Comparison of ENCODE assay signal across 24 mouse cellular contexts in genomic region chr10:117770286-117771130, GRCm38 (mm10). TPM values are rescaled to one million over a fixed set of nuclear protein-coding genes. Genes with fewer than 3 reads are reported as not detected.
DNase-seq lines count a peak whose midpoint lies in the region; ATAC-seq and TF ChIP-seq lines count a peak whose summit lies in the region.
"Had no signal": no experiment of that assay in that cellular context is flagged by ENCODE, and none has a peak within 500 bp of the region (broad histone marks: within the 10 kb centered on the region; RNA-seq: fewer than 3 reads in every experiment).

No protein-coding gene starts in this region.

- DNase-seq in midbrain, embryonic 11.5 days (ENCODE audit: low spot score, missing footprints) = peak; percentile 80
- DNase-seq in midbrain, postnatal 0 days (ENCODE audit: low spot score) = no peak
- DNase-seq in adipocyte (ENCODE audit: low spot score) = peak; percentile 96
- no peak for DNase-seq in layer of hippocampus, postnatal 25 days (ENCODE audit: extremely low spot score in 1 of 2, low spot score in 1 of 2)
- DNase-seq: adrenal gland, adult 8-10 months; adrenal gland, postnatal 14 days; adrenal gland, postnatal 36 days; B cell, adult 2 months; cerebellum, adult 11-12 months; cerebellum, adult 8-10 months; cerebellum, adult 9-11 months; cerebellum, postnatal 14 days; cerebellum, postnatal 36 days; embryo, embryonic 11 days; forebrain, postnatal 0 days had no signal

- no peak for ATAC-seq in midbrain, embryonic 11.5 days (ENCODE audit: low FRiP score)
- ATAC-seq in midbrain, postnatal 0 days (ENCODE audit: low FRiP score) = no peak
- ATAC-seq in activated CD4-positive, CD25-positive, alpha-beta regulatory T cell, adult 4 months = no peak
- ATAC-seq: CD4-positive, CD25-positive, alpha-beta regulatory T cell, adult 4 months; forebrain, embryonic 13.5 days; forebrain, embryonic 15.5 days; forebrain, postnatal 0 days; Patski had no signal

- H3K9ac ChIP-seq in midbrain, embryonic 11.5 days (ENCODE audit: low read length) = no peak overlapping the region
- H3K9ac ChIP-seq in midbrain, postnatal 0 days (replicated peaks; ENCODE audit: low read length, poor library complexity, severe bottlenecking) = no peak overlapping the region
- H3K9ac ChIP-seq: embryonic facial prominence, embryonic 13.5 days; embryonic facial prominence, embryonic 15.5 days; forebrain, embryonic 13.5 days; forebrain, embryonic 15.5 days; forebrain, postnatal 0 days had no signal

- H3K4me1 ChIP-seq in midbrain, embryonic 11.5 days (ENCODE audit: control insufficient read depth, insufficient read depth, low read length) = no peaks in the 10 kb centered on the region
- no peaks in the 10 kb centered on the region for H3K4me1 ChIP-seq in midbrain, postnatal 0 days (ENCODE audit: insufficient read depth, low read length)
- H3K4me1 ChIP-seq: embryonic facial prominence, embryonic 13.5 days; embryonic facial prominence, embryonic 15.5 days; forebrain, embryonic 13.5 days; forebrain, embryonic 15.5 days had no signal

- H3K27ac ChIP-seq in midbrain, embryonic 11.5 days (ENCODE audit: low read depth, low read length) = no peak overlapping the region
- no peak overlapping the region for H3K27ac ChIP-seq in midbrain, postnatal 0 days (ENCODE audit: low read depth, low read length)
- H3K27ac ChIP-seq: embryonic facial prominence, embryonic 13.5 days; embryonic facial prominence, embryonic 15.5 days; forebrain, embryonic 13.5 days; forebrain, embryonic 15.5 days had no signal

- no peaks in the 10 kb centered on the region for H3K9me3 ChIP-seq in midbrain, embryonic 11.5 days (ENCODE audit: control insufficient read depth, low read length)
- H3K9me3 ChIP-seq in midbrain, postnatal 0 days (ENCODE audit: low read length) = no peaks in the 10 kb centered on the region
- H3K9me3 ChIP-seq: embryonic facial prominence, embryonic 13.5 days; embryonic facial prominence, embryonic 15.5 days; forebrain, embryonic 13.5 days; forebrain, embryonic 15.5 days; G1E had no signal

- H3K4me3 ChIP-seq in midbrain, embryonic 11.5 days (ENCODE audit: low read depth, low read length) = no peak overlapping the region
- no peak overlapping the region for H3K4me3 ChIP-seq in midbrain, postnatal 0 days (ENCODE audit: low read depth, low read length)
- H3K4me3 ChIP-seq: embryonic facial prominence, embryonic 13.5 days; embryonic facial prominence, embryonic 15.5 days; forebrain, embryonic 13.5 days; forebrain, embryonic 15.5 days had no signal

- H3K4me2 ChIP-seq in midbrain, embryonic 11.5 days = no peak overlapping the region
- no peak overlapping the region for H3K4me2 ChIP-seq in midbrain, postnatal 0 days (ENCODE audit: low read depth, low read length, poor library complexity, severe bottlenecking)
- H3K4me2 ChIP-seq: embryonic facial prominence, embryonic 13.5 days; embryonic facial prominence, embryonic 15.5 days; forebrain, embryonic 13.5 days; forebrain, embryonic 15.5 days had no signal

- WGBS in midbrain, embryonic 11.5 days = 93% methylated on average over 18 of the region's 18 CpGs
- 94% methylated on average over 18 of the region's 18 CpGs for WGBS in midbrain, postnatal 0 days

- TF ChIP-seq CTCF in midbrain, postnatal 0 days (IDR thresholded peaks at IDR 0.05) = no peak

- peaks cover 35% of the 10 kb centered on the region; the same call in 1 of the 2 replicates for H3K36me3 ChIP-seq in midbrain, embryonic 11.5 days (ENCODE audit: control insufficient read depth, insufficient read depth, low read length)
- H3K36me3 ChIP-seq in midbrain, postnatal 0 days (ENCODE audit: insufficient read depth, low read length) = peaks cover 51% of the 10 kb centered on the region

- H3K27me3 ChIP-seq in midbrain, embryonic 11.5 days (ENCODE audit: control insufficient read depth, insufficient read depth, low read length) = no peaks in the 10 kb centered on the region
- no peaks in the 10 kb centered on the region for H3K27me3 ChIP-seq in midbrain, postnatal 0 days (ENCODE audit: insufficient read depth, low read length)
- H3K27me3 ChIP-seq: CH12.LX; embryonic facial prominence, embryonic 13.5 days; embryonic facial prominence, embryonic 15.5 days; forebrain, embryonic 13.5 days; forebrain, embryonic 15.5 days; Patski had no signal

RNA-seq across cellular contexts. Expression of gene Nup107, which starts 22.0 kb away (rescaled TPM):
- 95.1 and 99.0 TPM in 2 replicates for polyA plus RNA-seq in midbrain, embryonic 11.5 days (2014; fragmentation: Nextera tagmentation; extraction: Ambion mirVana)
- total RNA-seq in midbrain, postnatal 0 days (2014; rRNA removed) = 14.0 and 26.9 TPM in 2 replicates
- 16.7 and 17.5 TPM in 2 replicates for polyA plus RNA-seq in midbrain, postnatal 0 days (2015; fragmentation: Nextera tagmentation; extraction: Ambion mirVana)
- 10 to 100 TPM; 17.6 to 20.4 TPM for total RNA-seq in layer of hippocampus, postnatal 25 days (2021)
- 10 to 100 TPM; 45.3 to 51.8 TPM for polyA plus RNA-seq in activated CD4-positive, CD25-positive, alpha-beta regulatory T cell, adult 4 months (2017; shearing (Covaris generic))

RNA-seq across cellular contexts. Expression of gene Slc35e3, which starts 24.3 kb away (rescaled TPM):
- 21.4 TPM in 2 replicates for polyA plus RNA-seq in midbrain, embryonic 11.5 days (2014; fragmentation: Nextera tagmentation; extraction: Ambion mirVana)
- total RNA-seq in midbrain, postnatal 0 days (2014; rRNA removed) = 29.7 and 31.0 TPM in 2 replicates
- 23.7 and 24.4 TPM in 2 replicates for polyA plus RNA-seq in midbrain, postnatal 0 days (2015; fragmentation: Nextera tagmentation; extraction: Ambion mirVana)
- total RNA-seq in layer of hippocampus, postnatal 25 days (2021) = 10 to 100 TPM; 32.2 to 33.3 TPM
- 1 to 10 TPM; 1.7 TPM for polyA plus RNA-seq in activated CD4-positive, CD25-positive, alpha-beta regulatory T cell, adult 4 months (2017; shearing (Covaris generic))

RNA-seq across cellular contexts. Expression of gene Mdm2, which starts 60.0 kb away (rescaled TPM):
- polyA plus RNA-seq in midbrain, embryonic 11.5 days (2014; fragmentation: Nextera tagmentation; extraction: Ambion mirVana) = 67.5 and 74.3 TPM in 2 replicates
- total RNA-seq in midbrain, postnatal 0 days (2014; rRNA removed) = 65.1 and 69.9 TPM in 2 replicates
- polyA plus RNA-seq in midbrain, postnatal 0 days (2015; fragmentation: Nextera tagmentation; extraction: Ambion mirVana) = 23.2 and 28.7 TPM in 2 replicates
- 10 to 100 TPM; 56.5 to 57.5 TPM for total RNA-seq in layer of hippocampus, postnatal 25 days (2021)
- 10 to 100 TPM; 44.4 to 62.8 TPM for polyA plus RNA-seq in activated CD4-positive, CD25-positive, alpha-beta regulatory T cell, adult 4 months (2017; shearing (Covaris generic))

Comparison
In these comparisons a context has a peak if more than half of its experiments do, and no peak if none do; other contexts are left out.
1. DNase-seq: peak in midbrain, embryonic 11.5 days (single experiment) and adipocyte (single experiment); none in midbrain, postnatal 0 days (single experiment) and layer of hippocampus, postnatal 25 days (0 of 2).